Mouse (Mus musculus) WW6 (cell line): ENCODE measurements at regions not wholly inside any gene's neighbourhood (a gene's known extent, or its start where the extent isn't known, plus 50 kb on each side); places are given as distances from the start of the nearest gene placed in this dataset.

ENCODE experiments used
- DNase-seq: peaks from one replicate; pipeline ENCODE4 v3.0.0-alpha.2; 2013; ENCODE audit warnings: low read depth, low spot score

DNA sequence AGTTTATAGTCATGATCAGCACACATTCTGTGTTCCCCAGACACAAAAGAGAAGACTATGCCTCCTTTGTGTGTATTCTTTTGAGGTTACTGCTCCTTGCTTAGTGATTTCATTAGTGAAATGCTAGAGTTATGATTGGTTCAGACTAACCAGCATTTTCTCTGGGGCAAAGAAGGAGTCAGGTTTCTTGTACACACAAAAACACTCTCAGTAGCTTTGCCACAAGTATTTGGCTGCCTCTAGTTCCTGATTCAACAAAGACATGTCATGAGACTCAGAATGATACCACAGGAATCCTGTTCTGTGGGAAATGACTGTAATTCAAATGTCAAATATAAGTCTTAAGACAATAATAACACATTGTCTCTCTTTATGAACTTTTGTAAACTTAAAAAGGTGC, 86.9 kb downstream of the Alx1 start:
- DNase-seq = no peak

DNA sequence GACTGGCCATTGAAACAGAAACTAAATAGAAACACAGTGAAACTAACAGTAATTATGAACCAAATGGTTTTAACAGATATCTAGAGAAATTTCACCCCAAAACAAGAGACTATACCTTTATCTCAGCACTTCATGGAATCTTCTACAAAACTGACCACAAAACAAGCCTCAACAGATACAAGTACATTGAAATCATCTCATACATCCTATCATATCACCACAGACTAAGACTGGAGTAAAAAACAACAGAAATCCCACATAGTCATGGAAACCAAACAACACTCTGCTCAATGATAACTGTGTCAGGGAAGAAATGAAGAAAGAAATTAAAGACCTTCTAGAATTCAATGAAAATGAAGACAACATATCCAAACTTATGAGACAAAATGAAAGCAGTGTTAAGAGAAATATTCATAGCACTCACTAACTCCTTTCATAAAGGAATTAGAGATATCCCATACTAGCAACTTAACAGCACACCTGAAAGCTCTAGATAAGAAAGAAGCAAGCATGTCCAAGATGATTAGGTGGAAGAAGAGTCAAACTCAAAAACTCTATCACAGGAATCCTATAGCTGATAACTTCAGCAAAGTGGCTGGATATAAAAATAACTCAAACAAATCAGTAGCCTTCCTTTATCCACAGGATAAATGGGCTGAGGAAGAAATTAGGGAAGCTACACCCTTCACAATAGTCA, 89.0 kb downstream of the Alx1 start:
- no peak for DNase-seq

DNA sequence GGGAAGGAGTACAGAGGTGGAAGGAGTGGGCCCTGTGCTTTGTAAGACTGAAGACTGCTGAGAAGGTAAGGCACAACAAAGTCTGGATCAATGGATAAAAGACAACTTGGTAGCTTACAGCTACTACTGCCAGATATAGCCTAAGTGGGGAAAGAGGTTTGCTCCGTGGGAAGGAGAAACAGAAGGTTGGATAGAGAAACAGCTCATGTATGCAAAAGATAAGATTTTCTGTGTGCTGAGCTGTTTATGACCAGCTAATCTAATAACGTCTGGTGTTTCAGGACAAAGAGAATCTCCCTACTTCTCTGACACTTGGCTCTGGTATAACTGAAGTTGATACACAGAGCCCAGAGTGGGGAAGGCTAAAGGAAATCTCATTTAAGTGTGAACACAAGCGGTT, 98.6 kb downstream of the Alx1 start:
- DNase-seq = no peak

GRCm38 (mm10) chr10:102928651-102929050, 101.4 kb downstream of the Alx1 start:
- no peak for DNase-seq

GRCm38 (mm10) chr10:102897368-102897767, 132.6 kb downstream of the Alx1 start:
- DNase-seq = no peak

DNA sequence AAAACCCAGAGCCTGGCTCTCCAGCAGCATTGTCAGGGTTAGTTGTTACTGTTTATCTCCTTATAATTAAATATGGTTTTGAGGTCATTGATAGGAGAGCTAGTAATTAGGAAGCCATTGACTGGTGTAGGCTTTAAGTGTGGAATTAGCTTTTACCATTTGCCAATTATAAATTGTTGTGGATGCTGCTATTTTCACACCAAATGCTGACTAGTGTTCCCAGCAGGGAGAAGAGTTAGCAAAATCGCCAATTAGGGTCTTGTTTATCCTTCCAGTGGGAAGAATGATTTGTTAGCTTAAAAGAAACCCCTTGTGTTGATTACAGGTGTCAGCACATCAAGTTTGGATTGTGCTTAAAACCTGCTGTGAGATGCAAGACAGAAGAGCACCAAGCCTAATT, 134.1 kb downstream of the Alx1 start:
- no peak for DNase-seq

DNA sequence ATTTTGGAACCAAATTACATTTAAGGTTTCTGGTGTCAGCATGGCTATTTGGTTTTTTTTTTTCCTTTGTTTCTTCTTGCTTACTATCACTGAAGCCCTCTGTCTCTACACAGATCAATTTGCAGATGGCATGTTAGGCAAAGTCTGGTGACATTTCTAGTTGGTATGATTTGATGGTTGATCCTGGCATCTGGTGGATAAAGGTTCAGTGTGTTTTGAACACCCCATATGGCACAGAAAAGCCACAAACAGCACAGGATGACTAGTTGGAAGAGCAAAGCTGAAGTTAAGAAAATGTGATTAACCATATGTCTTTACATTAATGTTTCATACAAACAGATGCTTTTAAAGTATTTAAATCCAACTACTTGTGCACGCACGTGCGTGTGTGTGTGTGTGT, 137.6 kb downstream of the Alx1 start:
- DNase-seq = no peak

GRCm38 (mm10) chr10:102889709-102890108, 140.3 kb downstream of the Alx1 start:
- DNase-seq = no peak

DNA sequence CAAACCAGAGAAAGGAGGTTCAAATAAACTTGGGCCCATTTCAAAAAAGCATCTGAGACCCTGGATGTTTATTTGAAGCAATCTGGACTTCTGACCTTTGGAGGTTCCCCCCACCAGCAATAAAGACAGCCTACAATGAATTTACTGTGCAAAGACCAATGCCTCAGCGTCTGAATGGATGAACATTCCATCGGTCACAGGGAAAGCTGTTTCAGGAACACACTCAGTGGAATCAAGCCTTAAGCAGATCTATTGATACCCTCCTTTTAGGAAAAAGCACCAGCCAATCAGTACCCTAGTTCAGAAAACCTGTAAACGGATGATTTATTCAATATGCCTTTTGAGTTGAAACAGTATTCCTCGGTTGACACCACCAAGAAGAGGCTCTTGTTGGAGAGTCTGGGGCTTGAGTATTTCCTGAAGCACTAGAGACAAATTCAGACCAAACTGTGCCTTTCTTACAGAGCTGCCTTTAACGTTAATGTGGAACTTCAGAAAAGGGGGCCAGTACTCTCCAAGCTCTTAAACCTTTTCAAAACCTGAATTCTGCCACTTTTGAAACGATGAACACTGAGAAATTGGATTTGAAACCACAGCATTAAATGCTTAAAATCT, 148.1 kb downstream of the Alx1 start:
- DNase-seq = no peak

DNA sequence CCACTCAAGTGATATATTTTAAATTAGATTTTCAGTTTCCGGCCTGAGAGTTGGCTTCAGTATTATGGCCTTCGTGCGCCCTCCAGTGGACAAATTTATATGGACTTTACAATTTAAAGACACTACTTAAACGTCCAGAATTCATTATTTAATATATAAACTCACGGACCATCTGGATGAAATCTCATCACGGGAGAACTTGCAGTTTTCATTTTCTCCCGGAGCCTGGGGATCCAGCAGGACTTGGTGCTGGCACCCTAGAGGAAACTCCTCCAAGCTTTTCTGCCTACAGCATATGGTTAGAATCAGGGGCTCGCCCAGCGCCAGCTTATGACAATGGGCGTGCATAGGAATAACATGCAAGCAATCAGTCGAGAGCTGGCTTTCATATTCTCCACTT, 152.0 kb downstream of the Alx1 start:
- DNase-seq = peak; percentile 3

- DNase-seq = no peak
Measured at GRCm38 (mm10) chr10:102876946-102877345, 153.1 kb downstream of the Alx1 start.

DNA sequence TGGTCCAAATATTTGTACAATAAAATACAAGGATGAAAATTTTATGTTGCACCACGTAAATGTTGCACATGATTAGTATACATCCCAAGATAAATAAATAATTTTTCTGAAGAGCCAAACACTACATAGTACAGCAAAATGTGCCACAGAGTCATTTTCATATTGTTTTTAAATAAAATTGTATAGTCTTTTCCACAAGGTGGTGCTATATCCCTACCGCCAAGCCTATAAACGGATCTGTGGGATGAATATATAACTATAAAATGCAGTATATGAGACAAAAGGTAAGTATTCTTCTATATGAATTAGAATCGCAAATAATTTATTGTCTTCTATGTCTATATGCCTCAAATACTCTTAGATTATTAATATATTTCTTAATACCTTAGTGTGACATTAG, 163.1 kb downstream of the Alx1 start:
- no peak for DNase-seq

DNA sequence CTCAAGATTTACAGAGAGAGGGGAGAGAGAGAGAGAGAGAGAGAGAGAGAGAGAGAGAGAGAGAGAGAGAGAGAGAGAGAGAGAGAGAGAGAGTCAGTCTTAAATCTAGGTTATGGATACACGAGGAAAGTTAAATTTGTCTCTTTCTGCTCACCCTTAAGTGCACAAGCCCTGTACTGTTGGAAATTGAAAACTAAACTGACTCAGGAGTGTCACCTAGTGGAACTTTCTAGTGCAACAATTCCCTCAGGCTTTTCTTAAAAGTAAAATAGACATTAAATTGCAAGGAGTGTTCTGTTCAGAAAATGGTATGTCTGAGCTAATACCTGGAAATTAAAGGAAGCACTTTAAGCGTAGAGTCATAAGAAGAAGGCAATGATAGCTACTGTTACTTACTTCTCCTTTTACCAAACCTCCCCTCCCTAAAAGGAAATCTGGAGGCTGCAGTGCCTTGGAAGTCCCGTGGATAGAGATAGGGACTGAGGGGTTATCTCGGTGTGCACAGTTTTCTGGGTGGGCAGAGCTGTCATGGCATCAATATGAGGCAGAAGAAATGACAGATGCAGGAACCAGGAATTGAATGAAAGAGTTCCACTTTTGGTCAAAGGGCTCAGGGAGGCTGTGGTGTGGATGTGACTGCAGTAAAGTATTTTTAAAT, 193.3 kb downstream of the Alx1 start:
- no peak for DNase-seq

- no peak for DNase-seq
Measured at GRCm38 (mm10) chr10:102835814-102836213, 194.2 kb downstream of the Alx1 start.

GRCm38 (mm10) chr10:102829606-102830005, 200.4 kb downstream of the Alx1 start:
- DNase-seq = no peak

DNA sequence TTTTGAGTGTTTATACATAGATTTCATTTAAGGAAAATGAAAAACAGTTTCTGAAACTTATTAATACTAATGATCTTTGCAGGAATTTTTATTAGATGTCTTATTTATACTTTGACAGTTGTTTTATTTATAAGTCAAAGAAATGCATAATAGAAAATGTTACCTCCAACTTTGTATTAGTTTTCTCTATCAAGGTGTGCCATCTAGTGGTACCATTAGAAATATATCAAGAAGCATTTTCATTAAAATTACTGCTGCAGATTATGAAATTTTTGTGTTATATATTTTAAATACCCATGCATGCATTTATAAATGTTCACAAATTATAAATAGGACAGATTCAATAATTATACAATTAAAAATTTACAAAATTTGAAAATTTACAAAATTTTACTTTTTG, 206.6 kb downstream of the Alx1 start:
- no peak for DNase-seq

DNA sequence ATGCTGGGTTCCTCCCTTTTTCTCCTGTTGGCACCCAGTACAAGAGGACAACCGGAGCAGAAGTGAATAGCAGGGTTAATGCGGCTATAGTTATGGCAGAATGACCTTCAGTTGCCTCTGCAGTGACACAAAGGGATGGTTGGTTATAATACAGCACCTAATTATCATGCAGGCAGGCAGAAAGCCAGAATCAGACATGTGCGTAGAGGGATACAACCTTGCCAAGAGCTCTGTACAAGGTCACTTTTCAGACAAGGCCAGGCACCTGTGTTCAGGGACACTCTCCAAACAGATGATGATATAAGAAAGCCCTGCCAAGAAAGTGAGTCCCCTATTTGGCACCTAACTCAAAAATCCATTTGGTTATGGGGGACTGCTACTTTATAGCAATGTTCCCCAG, 228.6 kb downstream of the Alx1 start:
- DNase-seq = no peak

DNA sequence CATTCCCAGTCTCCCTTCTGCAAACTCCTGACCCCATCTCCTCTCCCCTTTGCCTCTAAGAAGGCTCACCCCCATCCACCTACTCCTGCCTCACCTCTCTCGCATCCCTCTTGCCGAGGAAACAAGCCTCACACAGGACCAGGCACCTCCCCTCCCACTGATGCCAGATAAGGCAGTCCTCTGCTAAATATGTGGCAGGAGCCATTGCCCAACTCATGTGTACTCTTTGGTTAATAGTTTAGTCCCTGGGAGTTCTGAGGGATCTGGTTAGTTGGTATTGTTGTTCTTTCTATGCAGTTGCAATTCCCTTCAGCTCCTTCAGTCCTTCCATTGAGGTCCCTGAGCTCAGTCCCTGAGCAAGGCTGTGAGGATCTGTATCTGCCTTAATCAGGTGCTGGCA, 250.8 kb downstream of the Alx1 start:
- DNase-seq = no peak

DNA sequence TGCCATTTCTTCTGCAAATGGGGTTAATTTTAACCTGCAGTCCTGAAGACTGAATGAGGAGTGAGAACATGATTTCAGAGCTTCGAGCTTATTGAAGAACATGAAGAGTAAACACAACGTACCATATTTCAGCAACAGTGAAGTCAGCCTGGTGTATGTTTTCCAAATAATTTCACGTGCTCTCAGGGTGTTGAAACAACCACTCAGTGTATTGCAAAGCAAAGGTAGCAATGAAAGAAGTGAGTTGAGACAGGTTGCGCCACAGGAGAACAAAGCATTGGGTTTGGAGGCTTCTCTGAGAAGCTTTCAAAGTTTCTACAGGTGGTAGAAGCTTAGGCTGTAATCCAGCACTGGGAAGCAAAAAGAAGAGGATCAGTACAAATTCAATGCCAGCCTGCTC, 251.7 kb downstream of the Rassf9 start:
- no peak for DNase-seq

DNA sequence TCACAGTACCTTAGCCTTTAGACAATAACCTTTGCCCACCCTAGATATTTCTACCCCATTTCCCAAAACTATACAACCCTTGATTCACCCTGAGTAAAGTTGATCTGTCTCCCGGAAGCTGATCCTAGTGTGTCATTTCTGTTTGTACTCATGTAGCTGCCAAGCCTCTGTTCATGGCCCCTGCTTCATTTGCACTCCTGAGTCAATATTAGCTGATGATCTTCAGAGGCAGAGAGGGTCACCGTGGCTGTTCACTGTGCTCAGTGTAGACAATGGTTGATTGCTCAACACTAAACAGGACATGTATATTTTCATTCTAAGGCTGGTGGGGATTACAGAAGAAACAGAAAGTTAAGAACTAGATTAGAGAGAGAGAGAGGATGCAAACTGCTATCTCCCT, 250.4 kb downstream of the Rassf9 start:
- no peak for DNase-seq

DNA sequence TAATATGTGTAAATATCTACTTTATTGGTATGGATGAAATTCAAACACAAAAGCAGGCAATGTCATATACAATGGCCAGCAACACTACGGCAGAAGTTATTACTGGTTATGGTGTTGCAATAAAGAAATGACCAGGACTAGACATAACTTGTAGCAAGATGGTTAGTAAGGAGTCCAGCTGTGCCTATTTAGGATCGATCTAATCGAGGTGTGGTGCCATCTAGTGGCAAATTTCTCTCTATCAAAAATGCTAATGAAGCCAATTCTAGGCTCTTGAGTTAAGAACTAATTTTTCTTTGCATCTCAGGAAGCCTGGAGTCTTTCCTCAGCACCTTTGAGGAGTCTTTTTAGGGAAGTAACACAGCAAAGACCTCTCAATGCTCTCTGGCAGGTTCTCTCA, 223.2 kb downstream of the Rassf9 start:
- DNase-seq = no peak

DNA sequence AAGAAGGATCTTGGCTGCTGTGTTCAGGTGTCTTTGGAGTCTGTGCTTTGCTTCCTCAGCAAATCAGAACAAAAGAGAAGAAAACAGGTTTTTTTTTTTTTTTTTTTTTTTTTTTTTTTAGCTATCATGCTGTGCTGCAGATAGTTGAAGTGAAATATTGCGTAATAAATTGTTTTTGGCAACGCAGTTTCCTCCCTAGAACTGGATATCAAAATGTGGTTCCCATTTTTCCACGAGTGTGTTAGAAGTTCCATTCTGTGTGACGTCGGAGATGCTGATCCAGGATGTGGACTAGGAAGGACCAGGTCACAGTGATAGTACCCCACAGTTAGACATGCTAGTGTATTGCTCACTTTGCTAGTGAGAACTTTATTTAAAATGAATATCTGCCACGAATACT, 220.4 kb downstream of the Rassf9 start:
- DNase-seq = no peak

GRCm38 (mm10) chr10:102712263-102712662, 200.2 kb downstream of the Rassf9 start:
- no peak for DNase-seq
